Mouse (Mus musculus): ENCODE measurements around the gene Gm29289.
"Not testable (repeated sequence)": the region's sequence is repeated elsewhere in the genome, so short reads cannot be mapped to it uniquely, and the experiment has no call there.

Gm29289 gene

GRCm38 (mm10) chrY:2932282-2932681 is at the start of gene Gm29289:
TSS of gene Gm29289 (plus strand) at chrY:2932582.
- DNase-seq, result not testable (repeated sequence)

GRCm38 (mm10) chrY:2900689-2901088 is 31.7 kb upstream of the Gm29289 start, which contains the start of gene Gm10352:
TSS of gene Gm10352 (plus strand) at chrY:2900989.
- DNase-seq, result not testable (repeated sequence)

Data from thymus, postnatal 25 days (tissue).